Mouse (Mus musculus) bone marrow, adult 2 months (tissue): Measurements from ENCODE around the gene Dhcr24.

Source experiments
- CTCF ChIP-seq: fragments of 200-500 bp; IDR thresholded peaks from 2 replicates; pipeline ENCODE4 v1.5.1; 2011; ENCODE audit warnings: low read length, control low read depth; ENCODE audit not compliant: control insufficient read depth, insufficient read depth
- POLR2A ChIP-seq: fragments of 200-500 bp; IDR thresholded peaks from 2 replicates; pipeline ENCODE4 v1.6.1; 2011; ENCODE audit warnings: low read depth, mild to moderate bottlenecking, control low read depth, low read length, borderline replicate concordance; ENCODE audit not compliant: control insufficient read depth

- TF ChIP-seq POLR2A: no peak
- TF ChIP-seq CTCF: no peak
Observed at GRCm38 (mm10) chr4:106600770-106601169, 39.9 kb downstream of the Dhcr24 start.
